Mouse (Mus musculus) lung, adult 2 months (tissue): ENCODE results near the gene Astn2. TPM values are rescaled to one million over a fixed set of nuclear protein-coding genes. Genes with fewer than 3 reads are reported as not detected.

Source experiments
- DNase-seq: peaks from one replicate; pipeline ENCODE4 v3.0.0; 2022
- H3K4me1 ChIP-seq: fragments of 200-500 bp; 2 replicates; pipeline ENCODE4 v1.6.1; 2011; ENCODE audit warnings: low read length; ENCODE audit not compliant: control insufficient read depth, insufficient read depth
- H3K4me3 ChIP-seq: fragments of 200-500 bp; replicated peaks from 2 replicates; pipeline ENCODE3; 2011; ENCODE audit warnings: low read depth, mild to moderate bottlenecking, control low read depth, low read length; ENCODE audit errors: extremely low read depth
- CTCF ChIP-seq: fragments of 200-500 bp; IDR thresholded peaks from 2 replicates; pipeline ENCODE4 v1.5.1; 2011; ENCODE audit warnings: mild to moderate bottlenecking, low read length, control low read depth; ENCODE audit not compliant: insufficient read depth
- POLR2A ChIP-seq: fragments of 200-500 bp; IDR thresholded peaks from 2 replicates; pipeline ENCODE4 v1.6.1; 2011; ENCODE audit warnings: low read depth, mild to moderate bottlenecking, control low read depth, low read length, borderline replicate concordance; ENCODE audit errors: extremely low read depth
- WGBS: fragments of 180-500 bp; shearing (Covaris S2); methylation state at CpG from one replicate; pipeline ENCODE4 v1.1.7; 2018; 5-methylcytosine and 5-hydroxymethylcytosine counted together
- polyA plus RNA-seq: library from polyadenylated mRNA; depleted of rRNA; stranded (reverse); fragments of >200 nt; gene quantifications from 2 replicates; pipeline ENCODE4 v1.2.3, GENCODE M21; 2012

The Astn2 gene
- polyA plus RNA-seq, 1 experiment = 10.7 TPM

- no peak for TF ChIP-seq POLR2A
- TF ChIP-seq CTCF = no peak
- Histone ChIP-seq H3K4me3 (no peak overlapping the region), H3K4me1 (no peaks in the 10 kb centered on the region)
- 74% methylated on average over 2 of the region's 2 CpGs for WGBS
- DNase-seq = no peak
These were observed 290.2 kb downstream of the Astn2 start for GRCm38 (mm10) chr4:66114243-66114642.

- WGBS = 66% methylated on average over 5 of the region's 5 CpGs
- no peak for DNase-seq
- no peak for TF ChIP-seq CTCF
- no peak for TF ChIP-seq POLR2A
- no peak overlapping the region for H3K4me3 ChIP-seq
- no peaks in the 10 kb centered on the region for H3K4me1 ChIP-seq
These were observed 302.4 kb downstream of the Astn2 start for GRCm38 (mm10) chr4:66102037-66102436.

- H3K4me1 ChIP-seq = no peaks in the 10 kb centered on the region
- TF ChIP-seq POLR2A (no peak), CTCF (no peak)
- H3K4me3 ChIP-seq = no peak overlapping the region
- WGBS = 74% methylated on average over 1 of the region's 1 CpGs
- no peak for DNase-seq
These were observed 306.8 kb downstream of the Astn2 start for GRCm38 (mm10) chr4:66097629-66098028.

- Histone ChIP-seq H3K4me3 (no peak overlapping the region), H3K4me1 (no peaks in the 10 kb centered on the region)
- DNase-seq = no peak
- TF ChIP-seq CTCF (no peak), POLR2A (no peak)
- 62% methylated on average over 2 of the region's 2 CpGs for WGBS
These were observed 308.3 kb downstream of the Astn2 start for GRCm38 (mm10) chr4:66096104-66096503.

GRCm38 (mm10) chr4:66057161-66057560, 347.2 kb downstream of the Astn2 start:
- TF ChIP-seq CTCF (no peak), POLR2A (no peak)
- DNase-seq = no peak
- H3K4me1 ChIP-seq = no peaks in the 10 kb centered on the region
- H3K4me3 ChIP-seq = no peak overlapping the region

- 87% methylated on average over 4 of the region's 4 CpGs for WGBS
- no peak for DNase-seq
- H3K4me3 ChIP-seq = no peak overlapping the region
- H3K4me1 ChIP-seq = no peaks in the 10 kb centered on the region
- TF ChIP-seq CTCF (no peak), POLR2A (no peak)
These were observed 348.7 kb downstream of the Astn2 start for GRCm38 (mm10) chr4:66055690-66056089.

GRCm38 (mm10) chr4:66043014-66043672, 361.3 kb downstream of the Astn2 start:
- TF ChIP-seq POLR2A (no peak), CTCF (no peak)
- Histone ChIP-seq H3K4me3 (no peak overlapping the region), H3K4me1 (no peaks in the 10 kb centered on the region)
- 82% methylated on average over 3 of the region's 3 CpGs for WGBS
- no peak for DNase-seq

GRCm38 (mm10) chr4:66033826-66034225, 370.6 kb downstream of the Astn2 start:
- WGBS = 68% methylated on average over 3 of the region's 3 CpGs
- DNase-seq = no peak
- no peak overlapping the region for H3K4me3 ChIP-seq
- TF ChIP-seq POLR2A = no peak
- TF ChIP-seq CTCF = no peak
- H3K4me1 ChIP-seq = no peaks in the 10 kb centered on the region

- WGBS = 70% methylated on average over 9 of the region's 9 CpGs
- H3K4me3 ChIP-seq = no peak overlapping the region
- TF ChIP-seq CTCF (no peak), POLR2A (no peak)
These were observed 373.0 kb downstream of the Astn2 start for GRCm38 (mm10) chr4:66031320-66031870.

GRCm38 (mm10) chr4:66029901-66030300, 374.5 kb downstream of the Astn2 start:
- Histone ChIP-seq H3K4me1 (no peaks in the 10 kb centered on the region), H3K4me3 (no peak overlapping the region)
- 55% methylated on average over 4 of the region's 4 CpGs for WGBS
- no peak for TF ChIP-seq CTCF
- TF ChIP-seq POLR2A = no peak
- DNase-seq = no peak

More at GRCm38 (mm10) chr4:66031320-66031870, 373.0 kb downstream of the Astn2 start:
- no peak for DNase-seq
- H3K4me1 ChIP-seq = no peaks in the 10 kb centered on the region
